Mouse (Mus musculus) cerebellum, adult 9-10 months (tissue): Measurements from ENCODE around the gene Ano4.

Experiments
- DNase-seq: peaks from one replicate; pipeline ENCODE4 v3.0.0; 2022

Gene Ano4

DNA sequence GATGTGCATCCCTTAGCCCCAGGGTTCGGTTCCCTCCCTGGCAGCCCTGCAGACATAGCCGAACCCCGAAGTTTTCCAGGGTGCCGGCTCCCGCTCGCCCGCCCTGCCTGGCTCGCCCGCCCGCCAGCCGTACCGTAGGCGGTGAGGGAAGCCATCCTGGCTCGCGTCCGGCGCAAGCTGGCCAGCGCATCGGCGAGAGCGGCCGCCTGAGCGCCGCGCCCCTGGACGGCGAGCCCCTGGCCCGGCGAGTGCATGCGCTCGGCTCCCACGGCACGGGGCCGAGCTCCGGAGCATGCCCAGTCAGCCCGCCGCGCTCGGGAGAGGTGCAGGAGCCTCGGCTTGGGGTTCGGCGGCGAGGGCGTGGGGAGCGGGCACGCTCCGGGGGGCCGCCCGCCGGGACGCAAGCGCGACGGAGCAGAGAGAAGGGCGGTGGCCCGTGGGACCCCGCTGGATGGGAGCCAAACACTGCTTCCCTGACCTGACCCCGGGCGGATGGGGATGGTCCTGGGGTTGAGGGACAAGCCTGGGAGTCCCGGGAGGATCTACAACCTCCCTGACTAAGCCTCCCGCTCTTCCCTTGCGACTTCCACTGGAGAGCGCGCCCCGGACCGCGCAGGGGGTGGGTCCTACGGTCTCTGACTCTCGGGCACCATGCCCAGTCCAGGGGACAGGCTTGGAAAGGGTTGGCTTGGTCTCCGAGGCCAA lies at the start of gene Ano4:
Ano4 (minus strand) TSS at position 272 of the 705 bp plus-strand sequence.
- no peak for DNase-seq

DNA sequence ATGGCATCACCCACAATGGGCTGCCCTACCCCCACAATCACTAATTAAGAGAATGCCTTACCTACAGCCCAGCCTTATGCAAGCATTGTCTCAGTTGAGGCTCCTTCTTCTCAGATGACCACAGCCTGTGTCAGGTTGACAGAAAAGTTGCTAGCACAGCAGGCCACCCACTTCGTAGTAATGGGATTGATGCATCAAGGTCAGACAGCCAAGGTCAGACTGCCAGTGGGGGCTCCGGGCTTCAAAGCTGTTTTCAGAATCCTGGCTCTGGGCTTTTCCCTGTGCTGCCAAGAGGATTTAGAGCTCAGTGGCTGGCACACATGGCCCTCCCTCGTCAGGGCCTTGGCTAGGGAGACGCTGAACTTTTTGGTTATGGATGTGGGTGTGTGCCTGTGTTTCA lies 48.1 kb upstream of the Ano4 start:
- no peak for DNase-seq

DNA sequence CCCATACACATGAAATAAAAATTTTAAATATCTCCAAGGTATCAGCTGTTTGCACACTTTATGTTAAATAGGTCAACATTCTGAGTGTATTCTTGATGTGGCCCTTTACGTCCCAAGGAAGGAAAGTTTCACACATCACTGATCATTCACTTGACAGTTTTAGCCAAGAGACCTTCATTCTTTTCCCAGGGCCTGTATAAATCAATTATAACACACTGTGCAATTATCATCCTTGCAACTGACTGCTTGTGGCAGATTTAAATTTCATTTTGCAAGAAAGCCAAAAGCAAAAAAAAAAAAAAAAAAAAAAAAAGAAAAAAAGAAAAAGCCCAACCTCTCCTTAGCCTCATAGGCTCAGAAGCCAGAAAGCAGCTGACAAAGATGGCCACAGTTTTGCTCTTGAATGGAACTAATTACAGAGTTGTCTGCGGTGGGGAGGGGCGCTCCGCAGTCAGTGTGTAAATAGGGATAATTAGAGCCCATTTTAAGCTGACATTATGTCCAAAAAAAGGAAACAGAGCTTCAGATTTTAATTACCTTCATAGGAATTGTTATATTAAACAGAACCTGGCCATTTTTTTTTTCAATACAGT lies 47.1 kb upstream of the Ano4 start:
- DNase-seq = no peak

DNA sequence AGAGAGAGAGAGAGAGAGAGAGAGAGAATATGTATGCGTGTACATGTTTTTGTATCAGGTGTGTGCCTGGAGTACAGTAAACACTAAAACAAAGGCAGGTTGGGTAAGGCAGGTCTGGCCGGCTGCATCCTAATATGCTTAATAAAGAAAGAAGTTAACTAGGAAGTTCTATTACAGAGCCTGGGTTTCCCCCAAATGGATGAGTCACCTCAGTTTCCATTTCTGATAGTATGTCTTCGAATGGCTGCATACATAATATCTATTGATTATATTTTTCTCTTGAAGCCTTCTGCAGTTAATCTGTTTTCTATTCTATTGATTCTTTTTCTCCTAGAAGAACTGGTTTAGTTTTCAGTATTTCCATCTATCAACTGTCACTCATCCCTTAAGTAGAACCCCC lies 41.9 kb upstream of the Ano4 start:
- no peak for DNase-seq

DNA sequence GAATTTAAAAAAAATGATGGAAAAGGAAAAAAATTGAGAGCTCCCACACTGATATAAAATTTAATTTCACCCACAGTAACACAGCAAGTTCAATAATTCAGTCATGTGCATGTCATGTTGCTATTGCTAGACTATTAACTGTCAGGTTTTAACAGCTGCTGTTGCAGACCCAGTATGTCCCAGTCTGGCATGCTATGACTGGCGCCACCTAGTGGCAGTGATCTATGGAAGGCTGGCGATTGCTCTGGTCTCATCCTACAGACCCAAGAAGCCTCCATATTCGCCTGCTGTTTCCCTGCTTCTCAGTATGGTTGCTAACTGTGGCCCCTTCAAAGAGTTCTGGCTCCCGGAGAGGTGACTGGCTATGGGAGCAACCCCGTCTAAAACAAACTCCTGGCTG lies 38.9 kb upstream of the Ano4 start:
- DNase-seq = peak; percentile 54

DNA sequence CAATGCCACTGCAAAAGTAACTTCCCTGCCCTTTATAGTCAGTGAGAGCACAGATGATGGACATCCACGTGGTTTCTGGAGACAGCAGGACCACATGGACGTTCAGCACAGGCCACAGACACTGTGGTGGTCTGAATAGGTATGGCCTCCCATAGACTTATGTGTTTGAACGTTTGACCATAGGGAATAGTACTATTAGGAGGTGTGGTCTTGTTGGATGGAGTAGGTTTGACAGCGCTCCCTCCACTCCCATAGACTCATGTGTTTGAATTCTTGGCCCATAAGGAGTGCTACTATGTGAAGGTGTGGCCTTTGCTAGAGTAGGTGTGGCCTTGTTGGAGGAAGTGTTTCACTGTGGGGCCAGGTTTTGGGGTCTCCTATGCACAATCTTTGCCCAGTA lies 33.2 kb upstream of the Ano4 start:
- DNase-seq = no peak

DNA sequence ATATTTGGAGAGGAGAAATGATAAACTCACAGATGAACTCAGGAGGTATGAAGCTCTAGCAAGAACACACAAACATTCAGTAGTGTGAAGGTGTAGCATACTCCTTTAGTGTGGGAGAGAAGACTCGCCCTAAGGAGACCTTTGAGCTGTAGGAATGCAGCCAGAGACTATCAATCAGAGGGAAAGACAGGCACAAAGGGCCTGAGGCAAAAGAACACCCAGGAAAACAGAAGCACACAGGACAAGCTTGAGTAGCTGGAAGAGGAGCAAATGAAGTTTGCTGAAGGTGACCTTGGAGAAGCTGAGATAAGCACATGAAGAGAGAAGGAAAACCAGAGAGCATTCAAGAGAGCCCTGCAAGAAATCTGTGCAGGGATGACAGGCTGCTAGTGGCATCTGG lies 25.5 kb upstream of the Ano4 start:
- no peak for DNase-seq

DNA sequence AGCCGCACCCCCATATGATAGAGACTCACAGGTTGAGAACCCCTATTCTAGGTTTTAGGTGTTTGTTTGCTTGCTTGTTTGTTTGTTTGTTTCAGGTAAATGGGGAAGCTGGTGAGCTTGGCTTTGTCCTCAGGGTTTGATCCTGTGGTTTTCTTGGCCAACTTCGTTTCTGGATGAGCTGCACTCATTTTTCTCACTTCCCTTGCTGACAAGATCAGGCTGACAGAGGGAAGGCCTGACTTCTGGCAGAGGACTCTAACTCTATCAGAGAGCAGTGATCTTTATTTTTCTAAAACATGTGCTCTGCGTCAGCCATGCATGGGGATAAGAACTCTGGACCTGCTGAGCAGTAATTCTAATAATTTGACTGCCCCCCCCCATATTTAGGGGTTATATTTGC lies 14.4 kb upstream of the Ano4 start:
- no peak for DNase-seq

DNA sequence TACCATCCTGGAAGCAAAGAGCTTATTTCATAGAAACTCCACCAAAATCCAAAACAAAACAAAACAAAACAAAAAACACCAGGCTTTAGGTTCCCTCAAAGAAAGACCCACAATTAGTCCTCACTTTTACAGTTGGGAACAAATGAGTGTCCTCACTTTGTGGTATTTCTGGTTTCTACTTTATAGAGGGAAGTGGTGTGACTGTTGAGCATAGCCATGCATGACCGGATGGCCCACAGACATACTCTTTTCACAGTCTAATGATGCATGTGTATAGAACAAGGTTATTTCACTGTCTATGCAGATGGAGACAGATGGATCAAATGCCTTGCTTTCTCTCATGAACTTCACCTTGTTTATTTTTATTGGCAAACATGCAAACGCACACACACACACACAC lies 10.1 kb upstream of the Ano4 start:
- no peak for DNase-seq

DNA sequence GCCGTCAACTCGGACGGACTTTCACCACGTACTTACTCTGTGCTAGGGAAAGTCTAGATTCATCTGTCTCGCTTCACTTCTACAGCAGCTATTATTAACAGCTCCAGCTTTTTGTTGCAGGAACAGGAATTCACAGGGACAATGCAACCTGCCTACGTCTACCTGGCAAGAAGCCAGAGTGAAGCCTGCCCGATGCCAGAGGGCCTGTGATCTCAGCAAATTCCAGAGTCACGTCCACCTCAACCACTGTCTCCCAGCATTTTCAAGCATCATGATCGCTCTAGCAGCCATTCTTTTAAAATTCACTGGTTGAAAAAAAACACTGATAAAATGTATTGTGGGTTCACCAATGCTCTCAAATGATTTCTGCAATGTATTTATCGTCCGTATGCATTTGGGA lies 6.9 kb upstream of the Ano4 start:
- DNase-seq = no peak

DNA sequence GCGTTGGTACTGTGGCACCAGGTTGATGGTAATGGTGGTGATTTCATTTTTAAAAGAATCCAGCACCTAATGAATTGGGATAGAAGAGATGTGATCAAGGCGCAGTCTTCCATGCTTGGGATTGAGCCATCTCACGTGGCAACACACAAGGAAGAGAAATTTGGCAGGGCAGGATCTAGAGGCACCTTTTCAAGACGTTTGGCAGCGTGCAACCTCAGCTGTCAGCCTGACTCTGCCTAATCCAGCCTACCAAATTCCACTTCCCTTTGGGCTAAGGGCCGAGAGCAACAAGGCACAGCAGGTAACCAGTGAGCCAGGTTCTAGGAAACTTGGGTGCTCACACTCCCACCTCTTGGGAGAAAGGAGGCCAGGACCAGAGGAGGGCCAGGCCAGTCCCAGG lies 1.0 kb upstream of the Ano4 start:
- DNase-seq = no peak

DNA sequence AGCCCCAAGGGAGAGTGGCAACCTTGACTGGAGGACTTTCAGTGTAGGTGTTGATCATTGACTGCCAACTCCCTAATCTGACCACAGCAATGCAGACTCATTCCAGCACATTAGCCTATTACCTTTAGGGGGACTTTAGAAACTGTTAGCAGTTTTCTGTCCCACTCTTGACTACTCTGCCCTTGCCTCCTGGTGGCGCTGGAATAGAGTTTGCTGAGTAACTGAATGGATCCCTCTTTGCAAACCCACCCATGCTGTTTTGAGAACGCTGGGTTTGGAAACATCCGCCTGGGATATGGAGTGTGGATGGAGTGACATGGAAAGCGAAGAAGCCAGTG lies 603 bp upstream of the Ano4 start:
- DNase-seq = no peak

DNA sequence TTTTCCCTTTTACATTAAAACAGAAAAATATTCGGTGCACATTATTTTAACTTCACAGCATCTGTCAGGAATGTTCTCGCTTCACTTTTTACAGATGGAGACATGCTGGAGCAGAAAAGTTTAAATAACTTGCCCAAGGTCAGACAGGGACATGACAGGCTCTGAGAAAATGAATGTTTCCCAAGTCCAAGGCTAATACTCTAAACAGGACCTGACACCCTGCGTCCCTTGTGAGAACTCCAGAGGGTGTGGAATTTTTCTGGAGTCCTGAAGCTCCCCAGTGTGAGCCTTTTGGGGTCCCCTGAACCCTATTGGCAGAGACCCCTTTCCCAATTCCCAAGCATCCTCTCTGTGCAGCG lies 451 bp downstream of the Ano4 start:
- DNase-seq = no peak

DNA sequence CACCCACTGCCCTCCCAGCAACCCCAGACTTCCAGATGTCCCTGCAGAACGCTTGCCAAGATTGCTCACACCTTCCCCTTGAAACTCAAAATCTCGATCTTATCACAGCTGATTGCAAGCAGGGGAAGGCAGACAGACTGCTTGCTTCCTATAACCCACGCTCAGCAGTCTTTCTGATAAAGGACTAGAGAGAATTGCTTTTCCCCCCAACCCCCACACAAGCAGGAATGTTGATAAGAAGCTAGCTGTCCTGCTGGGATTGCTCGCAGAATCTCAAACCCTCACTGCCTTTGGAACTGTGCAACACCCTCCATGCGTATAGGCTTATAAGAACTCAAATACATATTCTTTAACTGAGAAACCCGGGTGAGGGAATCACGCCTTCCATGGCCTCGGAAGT lies 846 bp downstream of the Ano4 start:
- DNase-seq = no peak

DNA sequence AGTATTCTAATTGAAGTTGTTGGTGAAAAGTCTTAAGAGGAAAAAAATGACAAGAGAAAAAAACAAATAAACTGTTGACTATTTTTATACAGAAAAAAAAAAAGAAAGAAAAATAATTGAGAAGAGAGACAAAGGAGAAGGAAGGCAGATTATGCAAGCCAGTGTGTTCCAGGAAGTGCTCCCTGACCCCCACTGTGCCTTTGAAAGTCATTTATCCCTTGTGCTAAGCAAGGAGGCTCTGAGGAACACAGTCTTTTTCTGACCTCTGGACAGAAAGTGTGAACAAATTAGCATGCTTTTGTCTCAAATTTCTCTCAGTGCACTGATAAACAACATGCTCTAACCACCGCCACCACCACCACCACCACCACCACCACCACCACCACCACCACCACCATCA lies 14.3 kb downstream of the Ano4 start:
- no peak for DNase-seq

DNA sequence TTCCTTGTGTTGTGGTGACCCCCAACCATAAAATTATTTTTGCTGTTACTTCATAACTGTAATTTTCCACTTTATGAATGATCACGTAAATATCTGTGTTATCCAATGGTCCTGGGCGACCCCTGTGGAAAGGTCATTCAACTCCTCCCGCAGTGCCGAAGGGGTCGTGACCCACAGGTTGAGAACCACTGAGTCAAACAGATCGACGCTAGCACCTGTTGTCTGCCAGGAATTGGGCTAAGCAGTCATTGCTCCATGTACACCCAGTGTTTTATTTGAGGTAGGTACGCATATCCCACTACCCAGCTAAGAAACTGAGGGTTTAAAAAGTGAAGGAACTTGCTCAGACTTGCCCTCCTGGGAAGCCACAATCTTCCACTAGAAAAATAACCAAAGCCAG lies 14.8 kb downstream of the Ano4 start:
- DNase-seq = no peak

DNA sequence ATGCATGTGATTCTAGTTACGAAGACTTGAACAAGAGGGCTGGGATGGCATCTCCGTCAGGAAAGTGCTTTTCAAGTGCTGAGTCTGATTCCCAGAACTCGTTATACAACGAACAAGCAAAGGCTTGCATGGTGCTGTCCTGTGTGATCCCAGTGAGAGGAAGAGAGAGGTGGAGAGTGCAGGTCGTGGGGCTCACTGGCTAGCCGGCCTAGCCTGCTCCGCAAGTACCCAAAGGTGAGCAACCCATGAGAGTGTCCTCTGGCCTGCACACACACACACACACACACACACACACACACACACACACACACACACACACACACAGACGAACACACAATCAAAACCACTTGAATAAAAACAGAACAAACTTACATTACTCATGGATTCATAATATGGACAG lies 15.7 kb downstream of the Ano4 start:
- no peak for DNase-seq

DNA sequence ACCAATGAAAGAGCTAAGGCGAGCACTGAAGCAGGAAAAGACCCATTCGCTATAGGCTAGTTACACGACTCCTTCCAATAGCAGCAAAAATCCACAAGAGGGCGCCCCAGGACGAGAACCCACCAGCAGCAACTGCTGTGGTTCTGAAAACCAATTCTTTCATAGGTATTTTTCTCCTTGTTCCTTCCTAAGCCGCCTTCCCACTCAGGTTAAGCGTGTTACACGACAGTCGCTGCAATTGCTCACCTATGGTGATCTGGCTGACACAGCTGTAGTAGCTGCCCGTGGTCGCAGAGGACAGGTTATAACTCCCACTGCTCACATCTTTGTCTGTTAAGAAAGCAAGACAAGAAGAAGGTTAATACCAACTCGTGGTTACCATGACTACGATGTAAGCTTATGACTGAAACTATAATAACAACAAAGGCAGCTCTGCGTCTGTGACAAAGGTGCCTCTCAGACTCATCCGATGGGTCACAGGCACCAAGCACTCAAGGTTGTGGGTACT lies 17.5 kb downstream of the Ano4 start:
- peak; percentile 60 for DNase-seq

DNA sequence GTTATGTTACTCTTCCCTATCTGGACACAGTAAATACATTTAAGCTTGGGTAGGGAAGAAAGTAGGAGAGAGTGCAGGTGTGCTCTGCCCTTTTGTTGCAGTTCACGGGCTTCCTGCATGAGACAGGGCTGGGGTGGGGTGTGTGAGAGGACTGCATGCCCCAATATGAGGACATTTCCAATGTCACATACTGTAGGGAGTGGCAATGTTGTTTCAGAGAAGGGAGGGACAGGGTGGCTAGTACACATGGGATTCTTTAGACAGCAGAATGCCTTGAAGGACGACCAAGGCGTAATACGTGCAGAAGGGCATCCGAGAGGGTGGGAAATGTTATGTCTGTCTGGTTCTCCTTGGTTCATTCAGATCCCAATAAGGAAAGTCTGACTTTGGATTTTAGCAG lies 18.2 kb downstream of the Ano4 start:
- DNase-seq = no peak

DNA sequence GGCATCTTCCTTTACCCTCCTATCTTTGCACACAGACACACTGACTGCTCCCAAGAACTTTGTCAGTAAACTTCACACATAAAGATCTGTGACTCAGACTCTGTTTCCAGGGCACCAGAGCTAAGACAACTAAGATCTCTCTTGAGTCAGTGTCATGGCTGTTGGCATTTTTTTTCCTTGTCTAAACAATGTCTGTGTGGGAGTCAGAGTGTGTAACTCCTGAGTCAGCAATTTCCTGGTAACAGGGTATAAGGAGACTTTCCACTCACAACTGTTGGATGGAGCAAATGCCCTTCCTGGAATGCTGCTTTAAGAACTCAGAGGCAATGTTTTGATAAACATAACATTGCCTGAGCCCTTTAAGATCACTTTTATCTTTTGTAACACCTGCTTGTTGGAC lies 37.0 kb downstream of the Ano4 start:
- no peak for DNase-seq

DNA sequence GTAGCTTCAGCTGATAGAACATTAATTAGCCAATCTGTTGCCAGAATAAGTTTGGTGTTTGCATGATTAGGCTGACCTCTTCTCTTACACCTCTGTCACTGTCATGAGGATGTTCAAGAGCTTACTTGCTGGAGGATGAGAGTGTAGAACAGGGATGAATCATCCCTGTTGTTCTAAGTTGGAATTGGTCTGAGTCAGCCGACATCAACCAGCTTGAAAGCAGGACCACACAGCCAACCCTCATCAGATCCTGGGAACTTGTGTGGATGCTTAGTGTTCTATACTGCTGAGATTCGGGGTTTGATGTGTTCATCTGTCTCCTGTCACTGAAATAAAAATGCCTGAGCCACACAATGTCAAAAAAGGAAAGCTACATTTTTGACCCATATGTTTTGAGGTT lies 44.2 kb downstream of the Ano4 start:
- no peak for DNase-seq

DNA sequence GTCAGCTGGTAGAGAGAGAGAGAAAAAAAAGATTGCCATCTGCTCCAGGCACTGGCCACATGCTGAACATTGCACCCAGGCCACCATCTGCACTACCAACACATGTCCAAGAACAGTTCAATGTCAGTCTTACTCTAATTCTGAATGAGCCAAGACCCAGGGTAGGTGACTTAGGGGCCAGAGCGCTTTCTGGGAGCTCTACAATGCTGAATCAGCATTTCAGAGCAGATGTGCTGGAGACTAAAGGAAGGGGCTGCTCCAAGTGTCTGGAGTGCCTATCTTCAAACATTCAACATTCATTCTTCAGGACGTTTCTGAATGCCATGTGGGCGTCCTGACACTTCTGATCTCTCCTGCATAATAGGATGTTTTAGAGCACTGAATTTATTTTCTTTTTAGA lies 51.8 kb downstream of the Ano4 start:
- DNase-seq = peak; percentile 6

DNA sequence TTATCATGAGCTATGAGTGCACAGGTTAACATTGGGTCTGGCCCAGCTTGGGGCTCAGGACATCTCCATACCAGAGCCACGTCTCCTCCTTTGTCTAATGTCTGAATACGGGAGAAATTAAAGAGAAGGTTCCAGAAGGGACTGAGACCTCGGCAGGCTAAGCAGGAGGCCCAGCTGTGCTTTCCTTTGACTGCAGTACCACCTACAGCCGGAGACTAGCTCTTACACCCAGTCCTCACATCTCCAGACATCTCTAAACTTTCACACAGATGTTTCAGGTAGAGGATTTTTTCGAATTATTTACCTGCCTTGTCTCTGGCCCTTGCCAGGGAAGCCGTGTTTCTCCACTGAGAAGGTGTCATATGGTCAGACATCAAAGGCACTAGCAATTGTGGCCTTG lies 53.9 kb downstream of the Ano4 start:
- DNase-seq = no peak

DNA sequence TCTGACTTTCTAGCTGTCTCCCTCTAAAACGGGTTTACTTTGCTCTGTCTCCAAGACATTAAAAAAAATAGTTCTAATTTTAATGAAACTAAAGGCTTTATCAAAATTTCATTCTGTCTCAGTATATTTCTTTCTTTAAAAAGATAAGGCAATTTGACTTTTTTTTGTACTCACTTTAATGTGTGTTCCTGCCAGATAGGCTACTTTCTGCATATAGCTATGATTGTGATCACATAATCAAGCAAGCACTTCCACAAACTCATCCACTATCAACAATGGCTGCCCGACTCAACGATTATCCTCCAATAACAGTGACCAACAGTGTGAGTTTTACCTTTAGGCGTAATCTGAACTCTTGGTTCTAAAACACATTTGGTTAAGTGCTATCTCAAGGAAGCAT lies 55.3 kb downstream of the Ano4 start:
- no peak for DNase-seq

DNA sequence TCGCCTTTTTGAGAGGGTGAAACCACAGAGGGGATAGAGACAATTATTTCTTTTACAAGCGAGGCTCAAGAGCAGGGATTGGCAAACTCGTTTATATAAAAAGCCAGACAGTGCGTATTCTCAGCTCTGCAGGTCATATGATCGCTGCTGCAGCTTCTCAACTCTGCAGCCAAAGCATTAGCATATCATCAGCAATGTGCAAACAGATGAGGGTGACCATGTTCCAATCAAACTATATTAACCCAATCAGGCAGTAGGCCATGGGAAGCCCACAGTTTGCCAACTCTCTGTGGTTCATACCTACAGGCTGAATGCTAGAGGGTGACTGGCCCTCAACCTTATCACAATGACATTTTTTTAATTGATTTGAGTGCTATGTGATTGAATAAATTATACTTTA lies 64.2 kb downstream of the Ano4 start:
- DNase-seq = no peak
